Mouse (Mus musculus): ENCODE data around the gene Timm50.

DNA sequence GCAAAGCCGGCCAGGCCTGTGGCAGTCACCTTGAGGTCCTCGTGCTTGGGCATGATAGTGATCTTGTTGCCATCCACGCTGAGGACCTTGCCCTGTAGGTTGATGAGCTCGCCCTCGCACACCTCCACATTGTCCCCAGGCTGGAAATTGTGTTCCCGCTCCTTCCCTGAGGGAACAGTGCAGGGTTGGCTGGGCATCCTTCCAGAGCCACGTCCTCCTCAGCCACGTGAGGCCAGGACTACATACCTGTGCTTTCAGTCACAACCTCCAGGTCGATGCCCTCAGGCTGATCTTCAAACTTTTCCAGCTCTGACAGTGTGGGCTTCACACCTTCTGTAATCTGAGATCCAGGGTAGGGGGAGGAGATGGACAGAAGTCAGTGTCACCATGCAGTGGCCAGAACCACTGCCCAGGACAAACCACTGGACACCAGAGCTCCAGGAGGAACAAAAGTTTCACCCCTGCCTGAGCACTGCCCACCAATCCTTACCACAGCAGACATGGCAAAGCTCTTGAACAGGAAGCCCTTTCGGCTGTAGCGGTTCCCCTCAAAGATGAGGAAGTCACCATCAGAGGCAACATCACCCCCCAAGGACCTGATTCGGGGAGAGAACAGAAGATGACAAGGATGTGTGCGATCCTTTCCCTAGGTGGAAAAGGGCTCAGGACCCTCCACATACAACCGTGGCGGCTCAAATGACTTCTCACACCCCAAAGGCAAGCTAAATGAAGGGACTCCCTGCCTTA lies 10.3 kb upstream of the Timm50 start:
- no peak for TF ChIP-seq POLR2A (IDR thresholded peaks at IDR 0.05; ENCODE audit: borderline replicate concordance, control insufficient read depth, low read depth, low read length)
- TF ChIP-seq CTCF (IDR thresholded peaks at IDR 0.05; ENCODE audit: control insufficient read depth, insufficient read depth, low read length), result no peak

Data from bone marrow, adult 2 months (tissue).